Mouse (Mus musculus) effector memory CD4-positive, alpha-beta T cell, adult 5 months (primary cell): ENCODE data around the gene Vmn2r28. TPM values are rescaled to one million over a fixed set of nuclear protein-coding genes. Genes with fewer than 3 reads are reported as not detected.

ENCODE experiments used
- polyA plus RNA-seq: library from polyadenylated mRNA; unstranded; fragments of 100-300 nt; shearing (Covaris generic); gene quantifications from one replicate; pipeline ENCODE4 v1.2.1, GENCODE M21; 2017

The Vmn2r28 gene
- not detected for polyA plus RNA-seq

GRCm38 (mm10) chr7:5493856-5494255 is at the start of gene Vmn2r28:
Vmn2r28 (minus strand) TSS chr7:5493956.

GRCm38 (mm10) chr7:5456674-5457073 is 37.1 kb downstream of the Vmn2r28 start, which contains the start of gene Vmn1r59:
Vmn1r59 (minus strand) TSS chr7:5456774.

Other genes with a start within 250 kb of the Vmn2r28 start
- not detected for gene Gm5065, start 143.4 kb downstream of the Vmn2r28 start, polyA plus RNA-seq
- 0.11 TPM for gene Nlrp2, start 142.9 kb downstream of the Vmn2r28 start, polyA plus RNA-seq
- not detected for gene Vmn1r58, start 80.6 kb downstream of the Vmn2r28 start, polyA plus RNA-seq
- gene Vmn1r59, start 37.2 kb downstream of the Vmn2r28 start, polyA plus RNA-seq = 0.16 TPM
- 0.21 TPM for gene Vmn1r60, start 53.4 kb upstream of the Vmn2r28 start, polyA plus RNA-seq
- 0.07 TPM for gene Vmn1r61, start 119.3 kb upstream of the Vmn2r28 start, polyA plus RNA-seq
- gene Vmn1r62, start 179.7 kb upstream of the Vmn2r28 start, polyA plus RNA-seq = 0.20 TPM